Mouse (Mus musculus) duodenum, adult 2 months (tissue): Measurements from ENCODE around the gene Zfp410. TPM values are rescaled to one million over a fixed set of nuclear protein-coding genes. Genes with fewer than 3 reads are reported as not detected.

Experiments
- polyA plus RNA-seq: library from polyadenylated mRNA; depleted of rRNA; stranded (reverse); fragments of >200 nt; gene quantifications from 2 replicates; pipeline ENCODE4 v1.2.3, GENCODE M21; 2012; ENCODE audit warnings: low replicate concordance; rRNA removed

The Zfp410 gene
- polyA plus RNA-seq = 16.1 and 17.3 TPM in 2 replicates

GRCm38 (mm10) chr12:84316721-84317621 is at the start of gene Zfp410:
Gene Zfp410, plus strand, starts transcription at chr12:84316852.

DNA sequence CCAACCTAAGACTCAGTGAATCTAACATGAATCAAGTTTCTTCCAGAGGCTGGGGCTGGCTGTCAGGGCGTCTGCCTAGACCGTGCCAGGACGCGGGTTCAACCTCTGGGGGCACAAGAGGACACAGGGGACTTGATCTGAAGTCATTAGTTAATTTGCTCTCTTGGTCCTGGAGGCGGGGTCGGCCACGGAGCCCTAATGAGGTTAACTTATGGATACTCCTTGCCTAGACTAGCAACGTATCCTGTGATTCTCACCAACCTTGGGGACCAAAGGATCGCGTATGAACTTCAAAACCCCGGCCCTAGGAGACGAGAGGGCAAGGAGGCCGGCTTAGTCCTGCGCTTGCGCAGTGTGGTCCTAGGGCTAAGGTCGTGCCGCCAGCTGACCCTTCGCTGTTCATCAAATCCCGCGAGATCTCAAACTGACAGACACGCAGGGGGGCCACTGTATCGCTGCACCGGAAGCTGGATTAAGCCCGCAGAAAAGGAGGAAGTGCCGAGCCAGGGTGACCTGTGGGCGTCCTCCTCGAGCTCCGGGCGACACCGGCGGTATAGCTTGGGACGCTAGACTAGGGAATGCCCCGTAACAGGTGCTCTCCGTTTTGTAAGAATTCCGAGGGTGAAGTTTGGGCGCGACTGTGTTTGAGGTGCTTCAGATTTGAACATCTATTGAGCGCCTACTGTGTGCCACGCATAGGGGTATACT is 31.6 kb upstream of the Zfp410 start, which contains the start of gene Ptgr2:
TSS of gene Ptgr2 (plus strand) at position 348 of the 708 bp plus-strand sequence.

GRCm38 (mm10) chr12:84361555-84362489 is 45.2 kb downstream of the Zfp410 start, which contains the start of the genes Coq6 and Fam161b:
Gene Coq6, plus strand, starts transcription at chr12:84361657.
Gene Fam161b, minus strand, starts transcription at chr12:84361833.

Other genes starting within 250 kb of the Zfp410 start
- gene Acot5, start 247.5 kb upstream of the Zfp410 start, polyA plus RNA-seq = 0.06 TPM in 1 of 2 replicates, not detected in the other
- 0.71 and 1.7 TPM in 2 replicates for gene Acot6, start 216.2 kb upstream of the Zfp410 start, polyA plus RNA-seq
- gene Dnal1, start 202.5 kb upstream of the Zfp410 start, polyA plus RNA-seq = 0.25 and 0.62 TPM in 2 replicates
- 0.20 and 0.41 TPM in 2 replicates for gene Pnma1, start 168.4 kb upstream of the Zfp410 start, polyA plus RNA-seq
- 9.3 and 10.4 TPM in 2 replicates for gene Elmsan1, start 98.0 kb upstream of the Zfp410 start, polyA plus RNA-seq
- gene Ptgr2, start 31.6 kb upstream of the Zfp410 start, polyA plus RNA-seq = 4.3 and 5.2 TPM in 2 replicates
- gene Coq6, start 44.8 kb downstream of the Zfp410 start, polyA plus RNA-seq = 35.1 and 38.7 TPM in 2 replicates
- 0.38 and 0.71 TPM in 2 replicates for gene Fam161b, start 45.0 kb downstream of the Zfp410 start, polyA plus RNA-seq
- gene Entpd5, start 92.2 kb downstream of the Zfp410 start, polyA plus RNA-seq = 16.7 and 18.1 TPM in 2 replicates
- gene Bbof1, start 92.2 kb downstream of the Zfp410 start, polyA plus RNA-seq = 0.04 TPM in 1 of 2 replicates, not detected in the other
- 0.36 and 0.65 TPM in 2 replicates for gene Rnf113a2, start 100.3 kb downstream of the Zfp410 start, polyA plus RNA-seq
- 1.0 and 1.8 TPM in 2 replicates for gene Aldh6a1, start 134.2 kb downstream of the Zfp410 start, polyA plus RNA-seq
- gene Lin52, start 134.6 kb downstream of the Zfp410 start, polyA plus RNA-seq = 0.83 and 2.3 TPM in 2 replicates